Mouse (Mus musculus): ENCODE measurements around the gene Taf1d.
"Not testable (repeated sequence)": the region's sequence is repeated elsewhere in the genome, so short reads cannot be mapped to it uniquely, and the experiment has no call there.

The Taf1d gene

GRCm38 (mm10) chr9:15305503-15306397, at the start of gene Taf1d:
Gene Taf1d (plus strand): TSS chr9:15306214.
- DNase-seq = peak; percentile 99

- no peak for DNase-seq
These were observed 49.8 kb upstream of the Taf1d start for GRCm38 (mm10) chr9:15256214-15256613.

GRCm38 (mm10) chr9:15261980-15262379, 44.0 kb upstream of the Taf1d start:
- DNase-seq = no peak

- no peak for DNase-seq
These were observed 42.5 kb upstream of the Taf1d start for GRCm38 (mm10) chr9:15263487-15263886.

- DNase-seq = no peak
These were observed 32.0 kb upstream of the Taf1d start for GRCm38 (mm10) chr9:15273981-15274380.

- DNase-seq = no peak
These were observed 29.2 kb upstream of the Taf1d start for GRCm38 (mm10) chr9:15276855-15277254.

- DNase-seq = no peak
These were observed 27.7 kb upstream of the Taf1d start for GRCm38 (mm10) chr9:15278343-15278742.

- DNase-seq = no peak
These were observed 26.8 kb upstream of the Taf1d start for GRCm38 (mm10) chr9:15279139-15279648.

- DNase-seq = peak; percentile 96
These were observed 26.1 kb upstream of the Taf1d start, which contains the start of gene Med17 for GRCm38 (mm10) chr9:15279649-15280490. Gene Med17 (minus strand): TSS chr9:15279931.

GRCm38 (mm10) chr9:15280491-15280879, 25.5 kb upstream of the Taf1d start:
- DNase-seq = no peak

GRCm38 (mm10) chr9:15285443-15285842, 20.6 kb upstream of the Taf1d start:
- DNase-seq = no peak

- no peak for DNase-seq
These were observed 18.2 kb upstream of the Taf1d start for GRCm38 (mm10) chr9:15287846-15288245.

- no peak for DNase-seq
These were observed 17.6 kb upstream of the Taf1d start for GRCm38 (mm10) chr9:15288402-15288801.

- no peak for DNase-seq
These were observed 16.8 kb upstream of the Taf1d start for GRCm38 (mm10) chr9:15289251-15289650.

GRCm38 (mm10) chr9:15297112-15297511, 8.9 kb upstream of the Taf1d start:
- no peak for DNase-seq

GRCm38 (mm10) chr9:15298451-15298850, 7.6 kb upstream of the Taf1d start:
- DNase-seq = no peak

- no peak for DNase-seq
These were observed 6.0 kb upstream of the Taf1d start for GRCm38 (mm10) chr9:15300056-15300455.

- peak; percentile 63 for DNase-seq
These were observed 4.6 kb upstream of the Taf1d start for GRCm38 (mm10) chr9:15301399-15301798.

- not testable (repeated sequence) for DNase-seq
These were observed 4.0 kb upstream of the Taf1d start for GRCm38 (mm10) chr9:15302006-15302405.

GRCm38 (mm10) chr9:15302881-15303280, 3.1 kb upstream of the Taf1d start:
- DNase-seq = no peak

GRCm38 (mm10) chr9:15306398-15307119, 545 bp downstream of the Taf1d start, which contains the start of gene 4931406C07Rik:
Gene 4931406C07Rik (minus strand): TSS chr9:15306448.
- DNase-seq = peak; percentile 8

GRCm38 (mm10) chr9:15307257-15307656, 1.2 kb downstream of the Taf1d start:
- DNase-seq = no peak

- no peak for DNase-seq
These were observed 2.2 kb downstream of the Taf1d start for GRCm38 (mm10) chr9:15308254-15308653.

Data from lung, postnatal 10 days (tissue).